Mouse (Mus musculus) liver, embryonic 15.5 days (tissue): ENCODE results near the gene Pygm. TPM values are rescaled to one million over a fixed set of nuclear protein-coding genes. Genes with fewer than 3 reads are reported as not detected.

Experiments used
- ATAC-seq: fragments of 200-750 bp; cut with Nextera tagmentation; 2 replicates; pipeline ENCODE4 v1.8.0; 2017; ENCODE audit warnings: moderate number of reproducible peaks, mild to moderate bottlenecking, moderate library complexity; ENCODE audit not compliant: insufficient read depth
- H3K27ac ChIP-seq: fragments of 300-500 bp; sonication (generic); replicated peaks from 2 replicates; pipeline ENCODE4 v1.5.1; 2015; ENCODE audit warnings: mild to moderate bottlenecking, inconsistent platforms
- H3K27me3 ChIP-seq: fragments of 300-500 bp; sonication (generic); 2 replicates; pipeline ENCODE4 v1.6.1; 2015; ENCODE audit warnings: mild to moderate bottlenecking, inconsistent platforms
- H3K36me3 ChIP-seq: fragments of 300-500 bp; sonication (generic); replicated peaks from 2 replicates; pipeline ENCODE4 v1.6.1; 2015; ENCODE audit warnings: moderate library complexity, mild to moderate bottlenecking, inconsistent platforms
- H3K4me1 ChIP-seq: fragments of 300-500 bp; sonication (generic); replicated peaks from 2 replicates; pipeline ENCODE4 v1.6.1; 2015; ENCODE audit warnings: inconsistent platforms
- H3K4me2 ChIP-seq: fragments of 300-500 bp; sonication (generic); 2 replicates; pipeline ENCODE4 v1.6.1; 2015; ENCODE audit warnings: moderate library complexity, mild to moderate bottlenecking, inconsistent platforms
- H3K4me3 ChIP-seq: fragments of 300-500 bp; sonication (generic); replicated peaks from 2 replicates; pipeline ENCODE4 v1.5.1; 2015; ENCODE audit warnings: mild to moderate bottlenecking, inconsistent platforms
- H3K9ac ChIP-seq: fragments of 300-500 bp; sonication (generic); 2 replicates; pipeline ENCODE4 v1.6.1; 2015; ENCODE audit warnings: moderate library complexity, mild to moderate bottlenecking, inconsistent platforms
- H3K9me3 ChIP-seq: fragments of 300-500 bp; sonication (generic); replicated peaks from 2 replicates; pipeline ENCODE4 v1.6.1; 2016; ENCODE audit warnings: inconsistent platforms
- WGBS: fragments of 180-500 bp; shearing (Covaris S2); methylation state at CpG from one replicate; pipeline ENCODE4 v1.1.7; 2015; ENCODE audit warnings: mixed read lengths; ENCODE audit not compliant: insufficient replicate concordance; 5-methylcytosine and 5-hydroxymethylcytosine counted together
- microRNA-seq: library from miRNA; unstranded; fragments of <30 nt; microRNA quantifications from one replicate; pipeline ENCODE4, GENCODE M21; 2016
- polyA plus RNA-seq: library from polyadenylated mRNA; unstranded; fragments of >200 nt; fragmentation: Nextera tagmentation; extraction: Ambion mirVana; gene quantifications from 2 replicates; pipeline ENCODE4 v1.2.1, GENCODE M21; 2015

The Pygm gene
- polyA plus RNA-seq, 1 experiment from 2014 or later, result 9.2 TPM

DNA sequence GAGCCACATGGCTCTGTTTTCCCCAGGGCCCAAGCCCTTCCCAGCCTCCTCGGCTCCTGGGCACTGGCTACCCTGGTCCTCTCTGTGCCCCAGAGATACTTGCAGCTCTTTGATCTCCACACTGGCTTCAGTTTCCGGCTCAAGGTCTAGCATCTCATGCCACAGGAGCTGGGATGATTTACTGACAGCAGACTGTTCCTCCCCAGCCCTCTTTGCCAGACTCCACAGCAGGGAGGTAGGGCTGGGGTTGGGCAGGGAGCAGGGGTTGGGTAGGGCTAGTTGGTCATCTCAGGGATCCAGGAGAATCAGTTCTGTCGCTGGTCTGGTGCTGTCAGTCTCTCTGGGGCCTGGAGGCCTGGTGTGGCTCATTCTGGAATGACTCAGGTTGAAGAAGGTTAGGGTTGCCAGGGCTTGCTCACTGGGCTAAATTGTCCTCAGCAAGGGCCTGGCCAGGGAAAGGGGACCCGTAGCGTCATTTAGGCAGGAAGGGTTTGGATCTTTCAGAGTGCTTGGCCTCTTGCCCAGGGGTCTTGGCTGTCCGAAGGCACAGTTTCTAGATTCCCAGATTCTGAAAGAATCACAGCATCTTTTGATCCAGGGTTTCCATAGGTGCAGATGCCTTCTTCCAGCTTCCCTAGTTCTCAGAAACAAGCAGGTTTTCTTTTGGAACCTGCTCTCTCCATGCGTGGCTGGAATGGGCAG, 62.7 kb downstream of the Pygm start:
- WGBS, result 52% methylated on average over 7 of the region's 7 CpGs
- ATAC-seq, result no peak
- Histone ChIP-seq H3K4me3 (no peak overlapping the region), H3K36me3 (no peaks in the 10 kb centered on the region), H3K4me1 (peaks cover 17% of the 10 kb centered on the region), H3K9ac (no peak overlapping the region), H3K27ac (no peak overlapping the region), H3K27me3 (peaks cover 41% of the 10 kb centered on the region), H3K9me3 (no peaks in the 10 kb centered on the region), H3K4me2 (no peak overlapping the region)

Small RNA genes lying within 50 kb of the gene (microRNA-seq; reads per million reads assigned to microRNA genes)
- 1.3 reads per million for gene Mir6989

Other genes with a start within 250 kb of the Pygm start
- 0.17 and 0.44 TPM in 2 replicates for gene Batf2, start 243.4 kb upstream of the Pygm start, polyA plus RNA-seq
- gene Arl2, start 242.9 kb upstream of the Pygm start, polyA plus RNA-seq, result 26.0 and 28.8 TPM in 2 replicates
- not detected in 2 replicates for gene Majin, start 200.0 kb upstream of the Pygm start, polyA plus RNA-seq
- gene Gpha2, start 158.0 kb upstream of the Pygm start, polyA plus RNA-seq, result 0.15 and 0.28 TPM in 2 replicates
- gene Ppp2r5b, start 148.5 kb upstream of the Pygm start, polyA plus RNA-seq, result 3.3 and 5.0 TPM in 2 replicates
- 4.7 and 5.8 TPM in 2 replicates for gene Atg2a, start 142.7 kb upstream of the Pygm start, polyA plus RNA-seq
- gene Ehd1, start 107.7 kb upstream of the Pygm start, polyA plus RNA-seq, result 64.0 and 69.3 TPM in 2 replicates
- gene Cdc42bpg, start 77.9 kb upstream of the Pygm start, polyA plus RNA-seq, result 0.21 and 0.38 TPM in 2 replicates
- gene Men1, start 49.4 kb upstream of the Pygm start, polyA plus RNA-seq, result 25.1 and 25.4 TPM in 2 replicates
- 7.7 and 9.1 TPM in 2 replicates for gene Map4k2, start 43.3 kb upstream of the Pygm start, polyA plus RNA-seq
- gene Sf1, start 20.7 kb upstream of the Pygm start, polyA plus RNA-seq, result 64.3 and 68.8 TPM in 2 replicates
- 81.3 and 88.4 TPM in 2 replicates for gene Rasgrp2, start 14.9 kb downstream of the Pygm start, polyA plus RNA-seq
- gene Nrxn2, start 34.3 kb downstream of the Pygm start, polyA plus RNA-seq, result 0.39 and 0.51 TPM in 2 replicates
- not detected in 2 replicates for gene Slc22a12, start 158.6 kb downstream of the Pygm start, polyA plus RNA-seq